Mouse (Mus musculus) forebrain, postnatal 0 days (tissue): ENCODE results near the gene Prdx6. TPM values are rescaled to one million over a fixed set of nuclear protein-coding genes. Genes with fewer than 3 reads are reported as not detected.
A peak's percentile ranks its signal among the peaks of the same experiment; 100 is the strongest.

Experiments used
- ATAC-seq: fragments of 200-750 bp; cut with Nextera tagmentation; 2 replicates; pipeline ENCODE4 v1.8.0; 2017; ENCODE audit warnings: mild to moderate bottlenecking, moderate library complexity
- DNase-seq: peaks from one replicate; pipeline ENCODE4 v3.0.0-alpha.2; 2015
- H3K27ac ChIP-seq: fragments of 300-500 bp; sonication (generic); 2 replicates; pipeline ENCODE4 v1.5.1; 2014; ENCODE audit warnings: low read depth, mild to moderate bottlenecking, antibody characterized with exemption, low read length, moderate library complexity, mixed read lengths
- H3K27me3 ChIP-seq: fragments of 300-500 bp; sonication (generic); 2 replicates; pipeline ENCODE4 v1.6.1; 2014; ENCODE audit warnings: mild to moderate bottlenecking, low read length, mixed read lengths; ENCODE audit not compliant: insufficient read depth
- H3K36me3 ChIP-seq: fragments of 300-500 bp; sonication (generic); 2 replicates; pipeline ENCODE4 v1.6.1; 2014; ENCODE audit warnings: mild to moderate bottlenecking, moderate library complexity; ENCODE audit not compliant: insufficient read depth
- H3K4me1 ChIP-seq: fragments of 300-500 bp; sonication (generic); 2 replicates; pipeline ENCODE4 v1.6.1; 2014; ENCODE audit warnings: antibody characterized with exemption; ENCODE audit not compliant: insufficient read depth
- H3K4me2 ChIP-seq: fragments of 300-500 bp; sonication (generic); 2 replicates; pipeline ENCODE4 v1.6.1; 2014; ENCODE audit warnings: low read depth, mild to moderate bottlenecking, moderate library complexity
- H3K4me3 ChIP-seq: fragments of 300-500 bp; sonication (generic); 2 replicates; pipeline ENCODE4 v1.5.1; 2014; ENCODE audit warnings: low read depth, low read length, mixed read lengths
- H3K9ac ChIP-seq: fragments of 300-500 bp; sonication (generic); 2 replicates; pipeline ENCODE4 v1.6.1; 2014; ENCODE audit warnings: mild to moderate bottlenecking
- H3K9me3 ChIP-seq: fragments of 300-500 bp; sonication (generic); 2 replicates; pipeline ENCODE4 v1.6.1; 2016; ENCODE audit warnings: low read length
- CTCF ChIP-seq: sonication (generic); IDR thresholded peaks from 2 replicates; pipeline ENCODE4 v1.5.1; 2016; ENCODE audit warnings: antibody characterized with exemption, control low read depth, low read depth
- WGBS: fragments of 180-500 bp; shearing (Covaris S2); extraction: QIAGEN DNeasy Blood & Tissue Kit; methylation state at CpG from one replicate; pipeline ENCODE4 v1.1.7; 2014; 5-methylcytosine and 5-hydroxymethylcytosine counted together
- polyA plus RNA-seq: library from polyadenylated mRNA; unstranded; fragments of >200 nt; fragmentation: Nextera tagmentation; extraction: Ambion mirVana; gene quantifications from 2 replicates; pipeline ENCODE4 v1.2.1, GENCODE M21; 2015
- total RNA-seq: library from RNA; depleted of rRNA; stranded (reverse); fragments of >200 nt; gene quantifications from 2 replicates; pipeline ENCODE4 v1.2.3, GENCODE M21; 2014

Gene Prdx6
- total and polyA plus RNA-seq, 2 experiments from 2014 or later, result 126 to 234 TPM

DNA sequence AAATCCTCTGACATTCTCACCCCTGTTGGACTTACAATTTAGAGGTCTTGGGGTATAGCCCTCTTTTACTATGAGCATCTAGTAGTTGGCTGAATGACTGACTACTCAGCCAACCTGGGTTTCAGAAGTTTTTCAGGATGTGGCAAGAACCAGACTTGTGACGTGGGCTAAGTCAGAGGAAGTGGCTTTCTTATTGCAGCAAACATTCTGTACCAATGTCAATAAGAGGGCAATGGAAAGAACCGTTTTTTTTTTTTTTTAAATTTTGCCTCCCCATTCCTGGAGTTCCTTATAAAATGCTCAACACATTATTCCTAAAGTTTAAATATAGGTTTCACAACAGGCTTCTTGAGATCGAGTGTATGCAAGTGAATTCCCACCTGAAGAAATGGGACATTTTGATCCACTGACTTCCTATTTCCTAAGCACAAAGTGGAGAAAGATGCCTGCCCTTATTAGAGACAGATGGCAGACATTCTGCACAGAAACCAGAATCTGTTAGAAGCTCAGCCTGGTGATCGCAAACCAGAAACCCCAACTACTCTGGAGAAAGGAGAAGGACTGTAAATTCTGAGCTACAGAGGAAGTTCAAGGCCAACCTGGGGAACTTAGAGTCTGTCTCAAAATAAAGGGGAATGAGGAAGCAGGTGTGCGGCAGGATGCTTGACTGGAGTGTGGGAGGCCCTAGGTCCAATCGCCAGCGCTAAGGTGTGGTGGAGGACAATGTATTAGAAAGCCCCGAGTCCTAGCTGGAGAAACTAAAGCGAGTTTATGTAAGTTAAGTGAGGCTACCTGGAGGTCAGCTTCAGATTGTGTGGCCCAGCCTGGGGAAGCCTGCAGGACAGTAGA is 622 bp upstream of the Prdx6 start:
- no peak overlapping the region for H3K27ac ChIP-seq
- no peak for DNase-seq
- H3K9me3 ChIP-seq, result no peaks in the 10 kb centered on the region
- 76% methylated on average over 9 of the region's 9 CpGs for WGBS
- no peak for TF ChIP-seq CTCF
- H3K4me3 ChIP-seq, result peak overlapping the region; percentile 64
- H3K36me3 ChIP-seq, result no peaks in the 10 kb centered on the region
- H3K27me3 ChIP-seq, result no peaks in the 10 kb centered on the region
- ATAC-seq, result peak; percentile 38
- H3K4me2 ChIP-seq, result peak overlapping the region; percentile 79
- H3K9ac ChIP-seq, result peak overlapping the region; percentile 72
- peaks cover 12% of the 10 kb centered on the region; the same call in 1 of the 2 replicates for H3K4me1 ChIP-seq

DNA sequence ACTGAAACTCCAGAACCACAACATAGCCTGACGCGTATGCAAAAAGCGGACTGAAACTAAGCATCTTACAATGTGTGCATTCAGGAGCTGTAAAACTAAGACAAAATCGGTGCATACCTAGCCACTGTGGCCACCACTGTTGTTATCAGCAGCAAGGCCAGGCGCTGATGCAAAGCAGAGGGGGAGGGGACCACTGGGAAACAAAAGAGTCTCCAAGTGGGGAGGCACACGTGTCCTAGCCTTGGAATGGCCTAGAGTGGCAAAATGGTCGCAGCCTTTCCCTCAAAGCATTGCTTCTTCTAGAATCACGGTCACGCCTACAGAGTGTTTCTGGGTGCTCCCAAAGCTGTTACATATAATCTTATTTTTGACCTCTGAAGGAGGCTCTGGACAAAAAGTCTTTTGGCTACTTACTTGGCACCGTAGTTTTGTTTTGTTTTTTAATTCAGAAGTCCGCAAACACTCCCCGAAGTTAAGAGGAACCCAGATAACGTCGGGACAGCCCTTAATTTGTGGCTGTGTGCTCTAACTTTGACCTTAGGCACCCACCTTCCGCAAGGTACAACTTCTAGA is 902 bp downstream of the Prdx6 start:
- Histone ChIP-seq H3K27me3 (no peaks in the 10 kb centered on the region), H3K27ac (0 out of 2 replicates have a peak overlapping the region, but pooled peaks have one; percentile 29), H3K4me2 (peak overlapping the region; percentile 79), H3K9me3 (no peaks in the 10 kb centered on the region), H3K9ac (peak overlapping the region; percentile 72), H3K36me3 (peaks cover 8% of the 10 kb centered on the region; the same call in 1 of the 2 replicates), H3K4me3 (peak overlapping the region; percentile 64), H3K4me1 (peaks cover 12% of the 10 kb centered on the region; the same call in 1 of the 2 replicates)
- no peak for TF ChIP-seq CTCF
- WGBS, result 1% methylated on average over 15 of the region's 15 CpGs
- ATAC-seq, result peak; percentile 37
- peak; percentile 52 for DNase-seq

DNA sequence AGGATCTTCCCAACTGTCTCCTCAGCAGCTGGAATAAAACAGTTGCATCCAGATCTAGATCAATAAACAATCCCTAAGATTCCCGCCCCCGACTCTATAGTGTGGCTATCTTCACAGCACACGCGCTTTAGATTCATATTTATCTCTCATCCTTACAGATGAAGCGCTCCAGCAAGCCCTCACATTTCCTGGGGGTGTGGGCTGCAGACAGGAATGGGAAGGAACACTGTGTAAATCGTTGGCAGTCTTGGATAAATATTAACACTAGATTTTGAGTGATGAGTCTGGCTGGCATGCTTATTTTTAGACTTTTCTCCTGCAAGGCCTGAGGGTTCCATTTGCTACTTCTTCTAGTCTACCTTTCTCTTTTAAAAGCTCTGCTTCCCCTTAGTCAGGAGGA is 1.6 kb downstream of the Prdx6 start:
- Histone ChIP-seq H3K27ac (no peak overlapping the region), H3K9me3 (no peaks in the 10 kb centered on the region), H3K4me2 (peak overlapping the region; percentile 79), H3K4me1 (peaks cover 12% of the 10 kb centered on the region; the same call in 1 of the 2 replicates), H3K36me3 (peaks cover 9% of the 10 kb centered on the region; the same call in 1 of the 2 replicates), H3K4me3 (peak overlapping the region; percentile 64), H3K27me3 (no peaks in the 10 kb centered on the region), H3K9ac (peak overlapping the region; percentile 72)
- ATAC-seq (no peak), DNase-seq (no peak)
- TF ChIP-seq CTCF, result no peak
- 46% methylated on average over 6 of the region's 6 CpGs for WGBS

DNA sequence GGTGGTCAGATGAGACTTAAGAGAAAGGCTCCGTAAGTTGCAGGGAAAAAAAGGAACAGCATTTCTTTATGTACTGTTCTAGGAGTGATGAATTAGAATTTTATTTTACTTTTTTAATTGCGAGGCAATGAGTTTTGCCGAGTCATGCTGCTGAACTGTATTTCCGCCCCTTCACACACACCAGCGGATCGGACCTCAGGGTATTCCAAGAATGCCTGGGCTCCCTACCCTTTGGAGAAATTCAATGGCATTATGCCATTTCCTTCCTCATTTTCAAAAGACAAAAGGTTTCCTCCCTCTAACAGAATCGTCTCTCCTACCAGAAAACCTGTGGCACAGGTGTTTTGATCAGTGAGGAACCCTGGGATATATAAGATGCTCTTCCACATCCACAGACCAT is 2.3 kb downstream of the Prdx6 start:
- WGBS, result 48% methylated on average over 7 of the region's 7 CpGs
- peaks cover 12% of the 10 kb centered on the region; the same call in 1 of the 2 replicates for H3K4me1 ChIP-seq
- no peaks in the 10 kb centered on the region for H3K9me3 ChIP-seq
- H3K4me2 ChIP-seq, result peak overlapping the region; percentile 79
- peaks cover 17% of the 10 kb centered on the region for H3K36me3 ChIP-seq
- H3K27me3 ChIP-seq, result no peaks in the 10 kb centered on the region
- no peak overlapping the region for H3K27ac ChIP-seq
- 0 out of 2 replicates have a peak overlapping the region, but pooled peaks have one; percentile 5 for H3K4me3 ChIP-seq
- H3K9ac ChIP-seq, result peak overlapping the region; percentile 72; the same call in 1 of the 2 replicates
- ATAC-seq (no peak), DNase-seq (no peak)
- no peak for TF ChIP-seq CTCF

DNA sequence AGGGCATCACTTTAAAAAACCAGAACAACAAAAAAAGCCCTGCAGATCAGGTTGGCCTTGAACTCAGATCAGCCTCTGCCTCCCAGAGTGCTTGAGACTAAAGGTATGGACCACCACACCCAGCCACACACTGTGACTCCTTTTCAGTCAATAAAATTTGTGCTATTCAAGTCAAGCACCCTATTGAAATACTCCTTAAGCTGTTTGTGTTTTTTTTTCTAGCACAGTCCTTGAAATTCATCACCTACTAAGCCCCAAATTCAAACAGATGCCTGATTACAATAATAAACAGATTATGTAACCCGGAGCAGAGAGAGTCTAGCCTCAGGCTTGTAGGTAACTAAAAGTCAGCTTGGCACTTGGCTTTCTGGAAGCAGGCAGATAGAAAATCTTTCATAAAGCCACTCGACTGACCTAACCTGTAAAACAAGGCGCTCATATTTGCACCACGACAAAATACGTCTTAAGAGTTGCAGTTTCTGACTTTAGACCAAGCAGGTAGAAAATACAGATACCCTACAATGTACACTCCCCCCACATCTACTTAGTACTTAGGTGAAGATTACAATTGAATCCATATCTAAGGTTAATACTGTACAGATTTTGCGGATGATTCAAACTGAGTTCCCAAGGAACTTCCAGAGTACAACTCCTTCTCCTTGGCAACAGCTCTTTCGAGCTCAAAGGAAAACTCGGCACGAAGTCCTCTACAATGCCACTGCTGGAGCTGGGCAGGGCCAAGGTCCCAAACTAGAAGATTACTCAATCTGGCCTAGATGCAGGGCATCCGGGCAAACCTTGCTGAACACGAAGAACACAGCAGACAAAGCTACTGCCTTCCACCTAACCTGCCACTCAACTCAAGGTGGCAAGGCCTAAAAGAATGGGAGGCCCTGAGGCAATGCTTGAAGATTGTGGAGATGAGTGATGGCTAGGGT is 3.1 kb downstream of the Prdx6 start:
- no peak for DNase-seq
- no peak overlapping the region for H3K27ac ChIP-seq
- no peak overlapping the region for H3K9ac ChIP-seq
- no peaks in the 10 kb centered on the region for H3K9me3 ChIP-seq
- H3K36me3 ChIP-seq, result peaks cover 23% of the 10 kb centered on the region
- no peaks in the 10 kb centered on the region for H3K27me3 ChIP-seq
- H3K4me2 ChIP-seq, result peak overlapping the region; percentile 79
- ATAC-seq, result no peak
- H3K4me1 ChIP-seq, result peaks cover 12% of the 10 kb centered on the region; the same call in 1 of the 2 replicates
- no peak for TF ChIP-seq CTCF
- WGBS, result 66% methylated on average over 11 of the region's 11 CpGs
- no peak overlapping the region for H3K4me3 ChIP-seq

DNA sequence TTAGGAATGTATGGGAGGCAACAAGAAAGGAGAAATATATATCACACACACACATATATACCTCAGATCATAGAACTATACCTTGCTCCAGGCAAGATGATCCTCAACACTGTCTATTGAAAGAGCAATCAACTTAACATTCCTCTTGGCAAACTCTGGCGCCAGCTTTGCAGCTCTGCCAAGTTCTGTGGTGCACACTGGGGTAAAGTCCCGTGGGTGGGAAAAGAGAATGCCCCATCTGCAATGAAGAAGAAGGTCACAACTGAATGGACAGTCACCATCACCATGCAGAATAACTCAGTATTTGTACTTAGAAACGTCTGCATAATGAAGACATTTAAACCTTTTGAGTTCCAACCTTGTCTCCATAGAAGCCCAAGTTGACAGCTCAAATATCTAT is 3.8 kb downstream of the Prdx6 start:
- no peak overlapping the region for H3K27ac ChIP-seq
- 58% methylated on average over 3 of the region's 3 CpGs for whole genome bisulfite sequencing
- no peaks in the 10 kb centered on the region for H3K9me3 ChIP-seq
- ATAC-seq (no peak), DNase-seq (no peak)
- H3K4me2 ChIP-seq, result no peak overlapping the region
- H3K9ac ChIP-seq, result no peak overlapping the region
- peaks cover 12% of the 10 kb centered on the region; the same call in 1 of the 2 replicates for H3K4me1 ChIP-seq
- H3K36me3 ChIP-seq, result peaks cover 30% of the 10 kb centered on the region
- no peak overlapping the region for H3K4me3 ChIP-seq
- H3K27me3 ChIP-seq, result no peaks in the 10 kb centered on the region
- TF ChIP-seq CTCF, result no peak
